Mouse (Mus musculus) 3T3-L1 (cell line): ENCODE measurements at regions not wholly inside any gene's neighbourhood (a gene's known extent, or its start where the extent isn't known, plus 50 kb on each side); places are given as distances from the start of the nearest gene placed in this dataset.
A peak's percentile ranks its signal among the peaks of the same experiment; 100 is the strongest.

Experiments used
- DNase-seq: peaks from one replicate; pipeline ENCODE4 v3.0.0-alpha.2; 2015; ENCODE audit warnings: low read depth, low spot score

GRCm38 (mm10) chr12:95054887-95055286 lies 637.1 kb upstream of the Flrt2 start:
- DNase-seq = no peak

- no peak for DNase-seq
Observed at GRCm38 (mm10) chr12:95056926-95057325, 635.1 kb upstream of the Flrt2 start.

GRCm38 (mm10) chr12:95059396-95059795 lies 632.6 kb upstream of the Flrt2 start:
- DNase-seq = no peak

GRCm38 (mm10) chr12:95072307-95072706 lies 619.7 kb upstream of the Flrt2 start:
- no peak for DNase-seq

GRCm38 (mm10) chr12:95119223-95119952 lies 572.6 kb upstream of the Flrt2 start:
- DNase-seq = no peak

- DNase-seq = no peak
Observed at GRCm38 (mm10) chr12:95132804-95133203, 559.2 kb upstream of the Flrt2 start.

GRCm38 (mm10) chr12:95133482-95133881 lies 558.5 kb upstream of the Flrt2 start:
- no peak for DNase-seq

GRCm38 (mm10) chr12:95138167-95138566 lies 553.9 kb upstream of the Flrt2 start:
- DNase-seq = no peak

GRCm38 (mm10) chr12:95171051-95171450 lies 521.0 kb upstream of the Flrt2 start:
- no peak for DNase-seq

GRCm38 (mm10) chr12:95173810-95174402 lies 518.1 kb upstream of the Flrt2 start:
- no peak for DNase-seq

- no peak for DNase-seq
Observed at GRCm38 (mm10) chr12:95202486-95202885, 489.5 kb upstream of the Flrt2 start.

- no peak for DNase-seq
Observed at GRCm38 (mm10) chr12:95205081-95205480, 486.9 kb upstream of the Flrt2 start.

- DNase-seq = no peak
Observed at GRCm38 (mm10) chr12:95239158-95239779, 452.8 kb upstream of the Flrt2 start.

GRCm38 (mm10) chr12:95267187-95267586 lies 424.8 kb upstream of the Flrt2 start:
- DNase-seq = no peak

- DNase-seq = no peak
Observed at GRCm38 (mm10) chr12:95305386-95305785, 386.6 kb upstream of the Flrt2 start.

GRCm38 (mm10) chr12:95315151-95315750 lies 376.8 kb upstream of the Flrt2 start:
- no peak for DNase-seq

- DNase-seq = peak; percentile 30
Observed at GRCm38 (mm10) chr12:95316820-95317219, 375.2 kb upstream of the Flrt2 start.

GRCm38 (mm10) chr12:95321693-95322092 lies 370.3 kb upstream of the Flrt2 start:
- DNase-seq = no peak

GRCm38 (mm10) chr12:95329666-95330065 lies 362.4 kb upstream of the Flrt2 start:
- peak; percentile 10 for DNase-seq

- DNase-seq = peak; percentile 24
Observed at GRCm38 (mm10) chr12:95347786-95348185, 344.2 kb upstream of the Flrt2 start.

GRCm38 (mm10) chr12:95355151-95355550 lies 336.9 kb upstream of the Flrt2 start:
- no peak for DNase-seq

GRCm38 (mm10) chr12:95384248-95384964 lies 307.6 kb upstream of the Flrt2 start:
- peak; percentile 7 for DNase-seq
